Mouse (Mus musculus) left cerebral cortex, postnatal 4 days (tissue): Measurements from ENCODE around the gene Chmp4b. TPM values are rescaled to one million over a fixed set of nuclear protein-coding genes. Genes with fewer than 3 reads are reported as not detected.

Source experiments
- DNase-seq: peaks from one replicate; pipeline ENCODE4 v3.0.0-alpha.2; 2022
- intact Hi-C: fragments of 180-260 bp; cut with DNase I; formaldehyde crosslinking; loops from one replicate; pipeline ENCODE4 v1.15.1; 2025
- total RNA-seq, 2 experiments: library from RNA; stranded (reverse); gene quantifications; 2 replicates each; pipeline ENCODE4 v1.2.3; 2021

The Chmp4b gene
- total RNA-seq, 2 experiments from 2014 or later, result 182 to 201 TPM

- intact Hi-C loops, result no loop called here
- DNase-seq, result no peak
These were observed 12.4 kb upstream of the Chmp4b start for GRCm38 (mm10) chr2:154639115-154639514.

- intact Hi-C loops, result no loop called here
- DNase-seq, result no peak
These were observed 10.3 kb upstream of the Chmp4b start for GRCm38 (mm10) chr2:154641176-154641575.

GRCm38 (mm10) chr2:154642005-154642459, 9.5 kb upstream of the Chmp4b start:
- intact Hi-C loops, result no loop called here
- no peak for DNase-seq

- DNase-seq, result no peak
- intact Hi-C loops, result no loop called here
These were observed 8.7 kb upstream of the Chmp4b start for GRCm38 (mm10) chr2:154642712-154643385.

GRCm38 (mm10) chr2:154646634-154647033, 4.9 kb upstream of the Chmp4b start:
- intact Hi-C loops, result loop anchor here (5.0 kb wide), 1 partner anchor 211 kb away; no protein-coding TSS in a partner anchor
- DNase-seq, result no peak

- DNase-seq, result peak; percentile 24
- intact Hi-C loops, result loop anchor here (5.0 kb wide), 1 partner anchor 209 kb away; no protein-coding TSS in a partner anchor
These were observed 3.4 kb upstream of the Chmp4b start for GRCm38 (mm10) chr2:154648086-154648485.

GRCm38 (mm10) chr2:154650404-154650803, 1.1 kb upstream of the Chmp4b start:
- intact Hi-C loops, result no loop called here
- no peak for DNase-seq

GRCm38 (mm10) chr2:154654976-154655375, 3.5 kb downstream of the Chmp4b start:
- DNase-seq, result no peak
- intact Hi-C loops, result no loop called here

GRCm38 (mm10) chr2:154655878-154656414, 4.4 kb downstream of the Chmp4b start:
- DNase-seq, result no peak
- intact Hi-C loops, result no loop called here

GRCm38 (mm10) chr2:154656710-154657485, 5.4 kb downstream of the Chmp4b start:
- DNase-seq, result peak; percentile 98
- intact Hi-C loops, result no loop called here

- DNase-seq, result no peak
- intact Hi-C loops, result no loop called here
These were observed 6.2 kb downstream of the Chmp4b start for GRCm38 (mm10) chr2:154657486-154658237.

- DNase-seq, result no peak
- intact Hi-C loops, result no loop called here
These were observed 7.6 kb downstream of the Chmp4b start for GRCm38 (mm10) chr2:154659070-154659469.

- intact Hi-C loops, result no loop called here
- no peak for DNase-seq
These were observed 8.1 kb downstream of the Chmp4b start for GRCm38 (mm10) chr2:154659531-154660074.

GRCm38 (mm10) chr2:154668680-154669079, 17.2 kb downstream of the Chmp4b start:
- intact Hi-C loops, result no loop called here
- no peak for DNase-seq

GRCm38 (mm10) chr2:154670106-154670505, 18.6 kb downstream of the Chmp4b start:
- DNase-seq, result no peak
- intact Hi-C loops, result no loop called here

GRCm38 (mm10) chr2:154670741-154671140, 19.2 kb downstream of the Chmp4b start:
- no peak for DNase-seq
- intact Hi-C loops, result no loop called here

GRCm38 (mm10) chr2:154674008-154674407, 22.5 kb downstream of the Chmp4b start:
- DNase-seq, result peak; percentile 43
- intact Hi-C loops, result no loop called here

- DNase-seq, result no peak
- intact Hi-C loops, result no loop called here
These were observed 25.4 kb downstream of the Chmp4b start for GRCm38 (mm10) chr2:154676653-154677609.

- intact Hi-C loops, result no loop called here
- DNase-seq, result peak; percentile 94
These were observed 26.2 kb downstream of the Chmp4b start for GRCm38 (mm10) chr2:154677651-154678139.
